Mouse (Mus musculus) MN1 (cell line): ENCODE results near the gene Cfap52.

ENCODE experiments used
- DNase-seq: peaks from one replicate; pipeline ENCODE4 v3.0.0-alpha.2; 2016; ENCODE audit warnings: low spot score

The Cfap52 gene

GRCm38 (mm10) chr11:67926348-67927055, 38.9 kb downstream of the Cfap52 start:
- DNase-seq, result no peak

- no peak for DNase-seq
Observed at GRCm38 (mm10) chr11:67925000-67925399, 40.5 kb downstream of the Cfap52 start.

GRCm38 (mm10) chr11:67923720-67924119, 41.7 kb downstream of the Cfap52 start:
- DNase-seq, result no peak

- no peak for DNase-seq
Observed at GRCm38 (mm10) chr11:67922755-67923125, 42.7 kb downstream of the Cfap52 start.

GRCm38 (mm10) chr11:67921827-67922754, 43.4 kb downstream of the Cfap52 start, which contains the start of gene Usp43:
Gene Usp43, minus strand, starts transcription at chr11:67922153.
- DNase-seq, result no peak

- no peak for DNase-seq
Observed at GRCm38 (mm10) chr11:67921091-67921826, 44.2 kb downstream of the Cfap52 start.

GRCm38 (mm10) chr11:67920226-67920960, 45.1 kb downstream of the Cfap52 start:
- no peak for DNase-seq

GRCm38 (mm10) chr11:67919593-67919992, 45.9 kb downstream of the Cfap52 start:
- DNase-seq, result peak; percentile 47

- DNase-seq, result no peak
Observed at GRCm38 (mm10) chr11:67917126-67917525, 48.3 kb downstream of the Cfap52 start.

- peak; percentile 18 for DNase-seq
Observed at GRCm38 (mm10) chr11:67911074-67911473, 54.4 kb downstream of the Cfap52 start.

GRCm38 (mm10) chr11:67903756-67904155, 61.7 kb downstream of the Cfap52 start:
- no peak for DNase-seq

- DNase-seq, result peak; percentile 87
Observed at GRCm38 (mm10) chr11:67897064-67897560, 68.3 kb downstream of the Cfap52 start.

GRCm38 (mm10) chr11:67895641-67896040, 69.8 kb downstream of the Cfap52 start:
- DNase-seq, result no peak

GRCm38 (mm10) chr11:67888521-67888920, 76.9 kb downstream of the Cfap52 start:
- no peak for DNase-seq

- no peak for DNase-seq
Observed at GRCm38 (mm10) chr11:67885921-67886320, 79.5 kb downstream of the Cfap52 start.
